Mouse (Mus musculus) myocyte (in vitro differentiated cells): ENCODE measurements at regions not wholly inside any gene's neighbourhood (a gene's known extent, or its start where the extent isn't known, plus 50 kb on each side); places are given as distances from the start of the nearest gene placed in this dataset.

Experiments
- E2F4 ChIP-seq: IDR thresholded peaks from one replicate; pipeline ENCODE4 v1.6.1; 2011; ENCODE audit warnings: mild to moderate bottlenecking, control low read depth, moderate library complexity; ENCODE audit not compliant: insufficient read depth
- MAX ChIP-seq: IDR thresholded peaks from one replicate; pipeline ENCODE4 v1.6.1; 2011; ENCODE audit warnings: low read depth, mild to moderate bottlenecking, control low read depth
- MYOD1 ChIP-seq, 3 experiments: IDR thresholded peaks; one replicate each; pipeline ENCODE4 v1.6.1; 2011; ENCODE audit warnings: control low read depth in 2 of 3, low read depth in 2 of 3, mild to moderate bottlenecking in 2 of 3, moderate library complexity in 1 of 3; ENCODE audit not compliant: insufficient read length in 2 of 3, control insufficient read depth in 1 of 3
- MYOG ChIP-seq, 3 experiments: IDR thresholded peaks; one replicate each; pipeline ENCODE4 v1.6.1; 2011; ENCODE audit warnings: control low read depth in 2 of 3, low read depth in 2 of 3, mild to moderate bottlenecking in 2 of 3; ENCODE audit not compliant: insufficient read length in 2 of 3, control insufficient read depth in 1 of 3, insufficient read depth in 1 of 3
- POLR2A ChIP-seq: IDR thresholded peaks from one replicate; pipeline ENCODE4 v1.6.1; 2011; ENCODE audit warnings: low read depth, mild to moderate bottlenecking, control low read depth, moderate library complexity; ENCODE audit not compliant: insufficient read length
- POLR2AphosphoS2 ChIP-seq: IDR thresholded peaks from one replicate; pipeline ENCODE4 v1.6.1; 2011; ENCODE audit warnings: low read depth, control low read depth; ENCODE audit not compliant: insufficient read length
- REST ChIP-seq: IDR thresholded peaks from one replicate; pipeline ENCODE4 v1.6.1; 2011; ENCODE audit warnings: mild to moderate bottlenecking, control low read depth, moderate library complexity; ENCODE audit not compliant: insufficient read depth, insufficient read length
- TCF12 ChIP-seq: IDR thresholded peaks from one replicate; pipeline ENCODE4 v1.6.1; 2011; ENCODE audit warnings: mild to moderate bottlenecking, control low read depth; ENCODE audit not compliant: poor library complexity, insufficient read depth, severe bottlenecking
- TCF3 ChIP-seq: IDR thresholded peaks from one replicate; pipeline ENCODE4 v1.6.1; 2011; ENCODE audit warnings: low read depth, control low read depth; ENCODE audit not compliant: insufficient read length
- USF1 ChIP-seq: IDR thresholded peaks from one replicate; pipeline ENCODE4 v1.6.1; 2011; ENCODE audit warnings: low read depth, mild to moderate bottlenecking, control low read depth, moderate library complexity

GRCm38 (mm10) chr4:55285641-55286040 lies 64.2 kb upstream of the Rad23b start:
- no peak for TF ChIP-seq MAX
- TF ChIP-seq TCF3 = no peak
- no peak for TF ChIP-seq POLR2A
- no peak for TF ChIP-seq E2F4
- TF ChIP-seq MYOD1 (IDR thresholded peaks at IDR 0.05; ENCODE audit: control insufficient read depth in 1 of 3, insufficient read length in 2 of 3, low read depth in 2 of 3) = no peak
- TF ChIP-seq USF1 = no peak
- TF ChIP-seq POLR2AphosphoS2 = no peak
- TF ChIP-seq MYOG (IDR thresholded peaks at IDR 0.05; ENCODE audit: control insufficient read depth in 1 of 3, insufficient read depth in 1 of 3, insufficient read length in 2 of 3, low read depth in 2 of 3) = no peak
- no peak for TF ChIP-seq TCF12
- TF ChIP-seq REST = no peak
